Mouse (Mus musculus) stomach, embryonic 15.5 days (tissue): ENCODE results near the gene Ap1s1. TPM values are rescaled to one million over a fixed set of nuclear protein-coding genes. Genes with fewer than 3 reads are reported as not detected.

Experiments used
- ATAC-seq: fragments of 200-750 bp; cut with Nextera tagmentation; 2 replicates; pipeline ENCODE4 v1.8.0; 2017; ENCODE audit warnings: low read depth, moderate number of reproducible peaks, moderate TSS enrichment; ENCODE audit not compliant: insufficient read depth, low FRiP score
- H3K27ac ChIP-seq: fragments of 300-500 bp; sonication (generic); 2 replicates; pipeline ENCODE4 v1.5.1; 2015; ENCODE audit warnings: mild to moderate bottlenecking, inconsistent platforms
- H3K27me3 ChIP-seq: fragments of 300-500 bp; sonication (generic); replicated peaks from 2 replicates; pipeline ENCODE4 v1.6.1; 2015; ENCODE audit warnings: inconsistent platforms
- H3K36me3 ChIP-seq: fragments of 300-500 bp; sonication (generic); 2 replicates; pipeline ENCODE4 v1.6.1; 2015; ENCODE audit warnings: inconsistent platforms
- H3K4me1 ChIP-seq: fragments of 300-500 bp; sonication (generic); 2 replicates; pipeline ENCODE4 v1.6.1; 2015; ENCODE audit warnings: inconsistent platforms
- H3K4me2 ChIP-seq: fragments of 300-500 bp; sonication (generic); 2 replicates; pipeline ENCODE4 v1.6.1; 2015; ENCODE audit warnings: mild to moderate bottlenecking, inconsistent platforms
- H3K4me3 ChIP-seq: fragments of 300-500 bp; sonication (generic); replicated peaks from 2 replicates; pipeline ENCODE4 v1.5.1; 2015; ENCODE audit warnings: inconsistent platforms
- H3K9ac ChIP-seq: fragments of 300-500 bp; sonication (generic); 2 replicates; pipeline ENCODE4 v1.6.1; 2015; ENCODE audit warnings: inconsistent platforms
- H3K9me3 ChIP-seq: fragments of 300-500 bp; sonication (generic); 2 replicates; pipeline ENCODE4 v1.6.1; 2016; ENCODE audit warnings: inconsistent platforms
- WGBS: fragments of 180-500 bp; shearing (Covaris S2); methylation state at CpG from one replicate; pipeline ENCODE4 v1.1.7; 2015; 5-methylcytosine and 5-hydroxymethylcytosine counted together
- polyA plus RNA-seq: library from polyadenylated mRNA; unstranded; fragments of >200 nt; fragmentation: Nextera tagmentation; extraction: Ambion mirVana; gene quantifications from 2 replicates; pipeline ENCODE4 v1.2.1, GENCODE M21; 2015

The Ap1s1 gene
- polyA plus RNA-seq, 1 experiment from 2014 or later = 211 TPM

DNA sequence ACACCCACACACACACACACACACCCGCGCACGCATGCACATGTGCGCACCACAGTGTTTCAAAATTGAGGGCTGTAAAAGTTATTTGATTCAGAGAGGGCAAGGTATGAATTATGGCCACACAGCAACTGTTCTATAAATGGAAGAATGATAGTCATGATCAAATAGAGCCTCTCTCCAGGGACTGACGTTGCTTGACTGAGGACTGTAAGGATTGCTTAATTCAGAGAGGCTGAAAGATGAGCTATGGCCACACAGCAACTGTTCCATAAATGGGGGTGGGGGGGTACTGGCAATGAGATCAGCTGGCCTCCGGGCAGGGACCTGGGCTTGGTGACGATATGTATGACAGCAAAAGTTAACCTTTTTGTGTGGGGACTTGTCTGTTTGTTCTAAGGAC, 31.3 kb upstream of the Ap1s1 start:
- H3K36me3 ChIP-seq = no peaks in the 10 kb centered on the region
- H3K9ac ChIP-seq = no peak overlapping the region
- H3K9me3 ChIP-seq = no peaks in the 10 kb centered on the region
- no peak for ATAC-seq
- no peak overlapping the region for H3K4me3 ChIP-seq
- H3K4me2 ChIP-seq = no peak overlapping the region
- WGBS = 79% methylated on average over 7 of the region's 7 CpGs
- H3K27me3 ChIP-seq = no peaks in the 10 kb centered on the region
- H3K4me1 ChIP-seq = peaks cover 31% of the 10 kb centered on the region
- peak overlapping the region; percentile 81; the same call in 1 of the 2 replicates for H3K27ac ChIP-seq

DNA sequence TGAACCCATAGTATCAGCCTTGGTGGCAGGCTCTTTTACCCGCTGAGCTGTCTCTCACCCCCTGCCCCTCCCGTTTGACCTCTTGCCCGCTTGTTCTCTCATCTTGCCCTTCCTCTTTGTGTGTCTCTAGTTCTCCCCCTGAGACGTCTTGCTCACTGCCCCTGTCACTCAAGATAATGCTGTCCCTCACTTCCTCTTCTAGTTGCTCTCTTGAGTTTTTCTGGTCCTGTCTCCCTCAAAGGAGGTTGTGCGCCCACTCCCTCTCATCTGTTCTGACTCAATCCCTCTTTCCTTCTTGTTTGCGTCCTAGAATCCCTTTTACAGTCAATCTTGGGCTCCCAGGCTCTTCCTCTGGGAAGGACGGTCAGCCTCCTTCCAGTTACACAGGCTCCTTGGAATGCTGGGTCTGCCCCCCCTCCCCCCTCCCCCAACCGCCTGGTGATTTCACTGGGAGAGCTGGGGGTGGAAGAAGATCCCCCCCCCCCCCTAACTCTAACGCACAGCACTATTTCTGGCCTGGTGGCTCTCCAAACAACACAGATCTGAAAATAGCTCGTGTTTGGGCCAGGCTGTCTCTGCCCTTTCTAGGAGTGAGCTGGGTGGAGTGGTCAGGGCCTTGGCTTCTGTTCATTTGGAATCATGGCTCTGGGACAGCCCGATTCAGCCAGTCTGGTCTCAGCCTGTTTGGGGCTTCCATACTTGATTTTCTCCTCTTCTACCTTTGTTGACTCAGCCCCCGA, 30.4 kb upstream of the Ap1s1 start:
- WGBS = 36% methylated on average over 11 of the region's 12 CpGs
- Histone ChIP-seq H3K4me1 (peaks cover 35% of the 10 kb centered on the region), H3K27me3 (no peaks in the 10 kb centered on the region), H3K36me3 (no peaks in the 10 kb centered on the region), H3K27ac (peak overlapping the region; percentile 81), H3K4me3 (no peak overlapping the region), H3K9me3 (no peaks in the 10 kb centered on the region), H3K4me2 (no peak overlapping the region), H3K9ac (no peak overlapping the region)
- peak; percentile 23; the same call in 1 of the 2 replicates for ATAC-seq

DNA sequence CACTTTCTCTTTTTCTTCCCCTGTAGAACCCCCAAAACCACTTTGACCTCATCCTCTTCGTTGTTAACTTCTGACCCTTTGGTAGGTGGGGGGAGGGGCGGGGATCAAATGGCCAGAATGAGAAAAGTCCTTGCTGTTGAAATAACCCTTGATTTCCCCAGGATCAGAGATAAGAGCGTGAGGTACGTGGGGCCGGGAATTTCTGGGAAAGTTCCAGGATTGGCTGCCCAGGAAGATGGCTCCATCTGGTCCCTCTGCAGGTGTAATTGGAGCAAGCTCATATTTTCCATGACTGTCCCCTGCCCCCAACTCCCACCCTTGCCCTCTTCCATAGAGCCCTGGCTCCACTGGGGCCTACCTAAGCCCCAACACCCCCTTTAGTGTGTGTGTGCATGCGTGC, 29.8 kb upstream of the Ap1s1 start:
- H3K36me3 ChIP-seq = no peaks in the 10 kb centered on the region
- 60% methylated on average over 6 of the region's 6 CpGs for WGBS

GRCm38 (mm10) chr5:137074191-137074651, 28.3 kb upstream of the Ap1s1 start:
- Histone ChIP-seq H3K4me3 (no peak overlapping the region), H3K4me2 (no peak overlapping the region), H3K36me3 (no peaks in the 10 kb centered on the region), H3K27me3 (no peaks in the 10 kb centered on the region), H3K27ac (no peak overlapping the region), H3K9me3 (no peaks in the 10 kb centered on the region), H3K9ac (no peak overlapping the region), H3K4me1 (peaks cover 31% of the 10 kb centered on the region)
- no peak for ATAC-seq
- WGBS = 27% methylated on average over 6 of the region's 6 CpGs

More for the DNA sequence above, 29.8 kb upstream of the Ap1s1 start:
- Histone ChIP-seq H3K9me3 (no peaks in the 10 kb centered on the region), H3K9ac (no peak overlapping the region), H3K27ac (peak overlapping the region; percentile 81), H3K27me3 (no peaks in the 10 kb centered on the region), H3K4me2 (no peak overlapping the region), H3K4me1 (peaks cover 35% of the 10 kb centered on the region), H3K4me3 (no peak overlapping the region)
- ATAC-seq = no peak

- 91% methylated on average over 8 of the region's 8 CpGs for WGBS
- Histone ChIP-seq H3K4me2 (no peak overlapping the region), H3K36me3 (no peaks in the 10 kb centered on the region), H3K9ac (no peak overlapping the region), H3K4me1 (peaks cover 23% of the 10 kb centered on the region), H3K9me3 (no peaks in the 10 kb centered on the region), H3K4me3 (no peak overlapping the region), H3K27me3 (no peaks in the 10 kb centered on the region), H3K27ac (peak overlapping the region; percentile 80; the same call in 1 of the 2 replicates)
- no peak for ATAC-seq
Measured at GRCm38 (mm10) chr5:137073141-137073540, 27.2 kb upstream of the Ap1s1 start.

GRCm38 (mm10) chr5:137072079-137072960, 26.4 kb upstream of the Ap1s1 start, which contains the start of gene Serpine1:
Gene Serpine1, minus strand, starts transcription at chr5:137072268.
- Histone ChIP-seq H3K4me2 (peak within 1 kb of the TSS; percentile 49), H3K27ac (peak within 1 kb of the TSS; percentile 80), H3K9me3 (no peaks in the 10 kb centered on the region), H3K27me3 (no peaks in the 10 kb centered on the region), H3K36me3 (no peaks in the 10 kb centered on the region), H3K9ac (no peak within 1 kb of the TSS), H3K4me3 (peak within 1 kb of the TSS; percentile 20), H3K4me1 (peaks cover 22% of the 10 kb centered on the region)
- peak; percentile 88 for ATAC-seq
- WGBS = 18% methylated on average over 23 of the region's 23 CpGs

GRCm38 (mm10) chr5:137070881-137071605, 25.1 kb upstream of the Ap1s1 start:
- no peak for ATAC-seq
- 84% methylated on average over 19 of the region's 19 CpGs for WGBS
- no peaks in the 10 kb centered on the region for H3K9me3 ChIP-seq
- H3K4me3 ChIP-seq = no peak overlapping the region
- H3K4me1 ChIP-seq = peaks cover 15% of the 10 kb centered on the region
- H3K36me3 ChIP-seq = no peaks in the 10 kb centered on the region
- H3K27ac ChIP-seq = no peak overlapping the region
- no peak overlapping the region for H3K4me2 ChIP-seq
- H3K9ac ChIP-seq = no peak overlapping the region
- H3K27me3 ChIP-seq = no peaks in the 10 kb centered on the region

- H3K4me1 ChIP-seq = peaks cover 11% of the 10 kb centered on the region
- no peak overlapping the region for H3K4me3 ChIP-seq
- H3K9ac ChIP-seq = no peak overlapping the region
- H3K4me2 ChIP-seq = no peak overlapping the region
- no peak overlapping the region for H3K27ac ChIP-seq
- no peaks in the 10 kb centered on the region for H3K36me3 ChIP-seq
- no peak for ATAC-seq
- WGBS = 77% methylated on average over 4 of the region's 4 CpGs
- H3K27me3 ChIP-seq = no peaks in the 10 kb centered on the region
- no peaks in the 10 kb centered on the region for H3K9me3 ChIP-seq
Measured at GRCm38 (mm10) chr5:137068711-137069110, 22.8 kb upstream of the Ap1s1 start.

DNA sequence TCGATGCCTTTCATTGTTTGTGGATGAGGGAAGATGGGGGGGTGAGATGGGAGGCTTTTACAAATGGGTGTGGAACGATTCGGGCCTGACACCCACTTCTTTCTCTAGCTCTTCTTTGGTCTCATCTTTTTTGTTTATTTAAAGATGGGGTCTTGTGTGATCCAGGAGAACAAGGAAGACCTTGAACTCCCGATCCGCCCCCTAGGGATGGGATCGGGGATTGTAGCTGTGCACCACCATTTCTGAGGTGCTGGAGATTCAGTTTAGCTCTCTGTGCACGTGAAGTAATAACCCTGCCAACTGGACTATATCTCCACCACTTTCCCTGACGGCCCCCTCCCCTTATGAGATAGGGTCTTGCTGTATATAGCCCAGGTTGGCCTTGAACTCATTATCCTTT, 20.0 kb upstream of the Ap1s1 start:
- Histone ChIP-seq H3K9ac (no peak overlapping the region), H3K9me3 (no peaks in the 10 kb centered on the region), H3K27ac (no peak overlapping the region), H3K4me1 (no peaks in the 10 kb centered on the region), H3K4me2 (no peak overlapping the region), H3K36me3 (no peaks in the 10 kb centered on the region), H3K27me3 (no peaks in the 10 kb centered on the region), H3K4me3 (no peak overlapping the region)
- WGBS = 68% methylated on average over 8 of the region's 8 CpGs
- ATAC-seq = no peak

- H3K4me1 ChIP-seq = no peaks in the 10 kb centered on the region
- 68% methylated on average over 6 of the region's 6 CpGs for WGBS
- H3K27ac ChIP-seq = no peak overlapping the region
- H3K9ac ChIP-seq = no peak overlapping the region
- no peak overlapping the region for H3K4me2 ChIP-seq
- H3K27me3 ChIP-seq = no peaks in the 10 kb centered on the region
- no peaks in the 10 kb centered on the region for H3K36me3 ChIP-seq
- no peaks in the 10 kb centered on the region for H3K9me3 ChIP-seq
- no peak overlapping the region for H3K4me3 ChIP-seq
- ATAC-seq = no peak
Measured at GRCm38 (mm10) chr5:137065454-137065853, 19.5 kb upstream of the Ap1s1 start.

DNA sequence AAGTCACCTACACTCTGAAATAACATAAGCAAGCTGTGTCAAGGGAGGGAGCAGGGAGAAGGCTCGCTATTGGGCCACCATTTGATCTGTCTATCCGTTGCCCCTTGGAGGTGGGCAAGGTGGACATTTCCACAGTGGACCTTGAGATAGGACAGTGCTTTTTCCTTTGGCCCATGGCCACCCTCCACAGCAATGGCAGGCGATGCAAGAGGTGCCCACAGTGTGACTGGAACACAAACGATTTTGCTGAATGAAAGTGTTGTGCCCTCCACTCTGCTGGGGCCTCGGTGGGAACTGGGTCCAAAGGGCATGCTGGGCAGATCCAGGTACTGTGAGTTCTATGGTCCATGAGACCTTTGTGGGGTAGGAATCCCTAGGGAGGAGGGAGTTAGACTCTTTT, 16.7 kb upstream of the Ap1s1 start:
- Histone ChIP-seq H3K36me3 (no peaks in the 10 kb centered on the region), H3K27me3 (no peaks in the 10 kb centered on the region), H3K9me3 (no peaks in the 10 kb centered on the region), H3K4me2 (no peak overlapping the region), H3K9ac (no peak overlapping the region), H3K4me1 (no peaks in the 10 kb centered on the region), H3K27ac (no peak overlapping the region), H3K4me3 (no peak overlapping the region)
- WGBS = 86% methylated on average over 5 of the region's 5 CpGs
- no peak for ATAC-seq
